Mouse (Mus musculus) ES-E14 (cell line): ENCODE measurements around the gene Nfasc.

ENCODE experiments used
- HCFC1 ChIP-seq: IDR thresholded peaks from 2 replicates; pipeline ENCODE4 v1.6.1; 2012; ENCODE audit warnings: low read length, inconsistent platforms, borderline replicate concordance; ENCODE audit not compliant: insufficient read depth
- MAFK ChIP-seq: IDR thresholded peaks from 2 replicates; pipeline ENCODE4 v1.6.1; 2014; ENCODE audit warnings: mild to moderate bottlenecking, low read depth, low read length, inconsistent platforms; ENCODE audit not compliant: insufficient read depth
- ZNF384 ChIP-seq: IDR thresholded peaks from 2 replicates; pipeline ENCODE4 v1.6.1; 2012; ENCODE audit warnings: low read depth, low read length, inconsistent platforms

- TF ChIP-seq HCFC1 (no peak), ZNF384 (peak; percentile 80; the same call in 1 of the 2 replicates), MAFK (no peak)
Measured at GRCm38 (mm10) chr1:132624466-132624865, 117.1 kb downstream of the Nfasc start.
